Mouse (Mus musculus) liver, postnatal 0 days (tissue): ENCODE results near the gene Fcgrt. TPM values are rescaled to one million over a fixed set of nuclear protein-coding genes. Genes with fewer than 3 reads are reported as not detected.

Experiments used
- ATAC-seq: fragments of 200-750 bp; cut with Nextera tagmentation; 2 replicates; pipeline ENCODE4 v1.8.0; 2017; ENCODE audit warnings: mild to moderate bottlenecking, moderate library complexity
- DNase-seq: peaks from one replicate; pipeline ENCODE4 v3.0.0-alpha.2; 2016
- H3K27ac ChIP-seq: fragments of 300-500 bp; sonication (generic); 2 replicates; pipeline ENCODE4 v1.5.1; 2014; ENCODE audit warnings: antibody characterized with exemption, moderate library complexity, mild to moderate bottlenecking, low read depth
- H3K27me3 ChIP-seq: fragments of 300-500 bp; sonication (generic); 2 replicates; pipeline ENCODE4 v1.6.1; 2014; ENCODE audit warnings: low read length, control low read depth, mixed read lengths; ENCODE audit not compliant: insufficient read depth
- H3K36me3 ChIP-seq: fragments of 300-500 bp; sonication (generic); replicated peaks from 2 replicates; pipeline ENCODE4 v1.6.1; 2014; ENCODE audit warnings: mild to moderate bottlenecking, control low read depth, low read length, moderate library complexity, mixed read lengths; ENCODE audit not compliant: insufficient read depth
- H3K4me1 ChIP-seq: fragments of 300-500 bp; sonication (generic); 2 replicates; pipeline ENCODE4 v1.6.1; 2014; ENCODE audit warnings: antibody characterized with exemption, mild to moderate bottlenecking, control low read depth; ENCODE audit not compliant: insufficient read depth
- H3K4me2 ChIP-seq: fragments of 300-500 bp; sonication (generic); 2 replicates; pipeline ENCODE4 v1.6.1; 2014; ENCODE audit warnings: low read depth, mild to moderate bottlenecking, low read length, moderate library complexity, mixed read lengths
- H3K4me3 ChIP-seq: fragments of 300-500 bp; sonication (generic); 2 replicates; pipeline ENCODE4 v1.5.1; 2014; ENCODE audit warnings: low read depth, low read length
- H3K9ac ChIP-seq: fragments of 300-500 bp; sonication (generic); replicated peaks from 2 replicates; pipeline ENCODE4 v1.6.1; 2014; ENCODE audit warnings: mild to moderate bottlenecking, moderate library complexity
- H3K9me3 ChIP-seq: fragments of 300-500 bp; sonication (generic); 2 replicates; pipeline ENCODE4 v1.6.1; 2016; ENCODE audit warnings: mild to moderate bottlenecking, control low read depth, low read length, mixed read lengths
- CTCF ChIP-seq: sonication (generic); IDR thresholded peaks from 2 replicates; pipeline ENCODE4 v1.5.1; 2016; ENCODE audit warnings: antibody characterized with exemption, low read depth
- EP300 ChIP-seq: IDR thresholded peaks from 2 replicates; pipeline ENCODE4 v1.6.1; 2016; ENCODE audit warnings: antibody characterized with exemption, low read depth, mild to moderate bottlenecking
- WGBS: fragments of 180-500 bp; shearing (Covaris S2); extraction: QIAGEN DNeasy Blood & Tissue Kit; methylation state at CpG from one replicate; pipeline ENCODE4 v1.1.7; 2014; ENCODE audit not compliant: insufficient replicate concordance; 5-methylcytosine and 5-hydroxymethylcytosine counted together
- polyA plus RNA-seq: library from polyadenylated mRNA; unstranded; fragments of >200 nt; fragmentation: Nextera tagmentation; extraction: Ambion mirVana; gene quantifications from 2 replicates; pipeline ENCODE4 v1.2.1, GENCODE M21; 2015

The Fcgrt gene
- polyA plus RNA-seq, 1 experiment from 2014 or later, result 150 TPM

DNA sequence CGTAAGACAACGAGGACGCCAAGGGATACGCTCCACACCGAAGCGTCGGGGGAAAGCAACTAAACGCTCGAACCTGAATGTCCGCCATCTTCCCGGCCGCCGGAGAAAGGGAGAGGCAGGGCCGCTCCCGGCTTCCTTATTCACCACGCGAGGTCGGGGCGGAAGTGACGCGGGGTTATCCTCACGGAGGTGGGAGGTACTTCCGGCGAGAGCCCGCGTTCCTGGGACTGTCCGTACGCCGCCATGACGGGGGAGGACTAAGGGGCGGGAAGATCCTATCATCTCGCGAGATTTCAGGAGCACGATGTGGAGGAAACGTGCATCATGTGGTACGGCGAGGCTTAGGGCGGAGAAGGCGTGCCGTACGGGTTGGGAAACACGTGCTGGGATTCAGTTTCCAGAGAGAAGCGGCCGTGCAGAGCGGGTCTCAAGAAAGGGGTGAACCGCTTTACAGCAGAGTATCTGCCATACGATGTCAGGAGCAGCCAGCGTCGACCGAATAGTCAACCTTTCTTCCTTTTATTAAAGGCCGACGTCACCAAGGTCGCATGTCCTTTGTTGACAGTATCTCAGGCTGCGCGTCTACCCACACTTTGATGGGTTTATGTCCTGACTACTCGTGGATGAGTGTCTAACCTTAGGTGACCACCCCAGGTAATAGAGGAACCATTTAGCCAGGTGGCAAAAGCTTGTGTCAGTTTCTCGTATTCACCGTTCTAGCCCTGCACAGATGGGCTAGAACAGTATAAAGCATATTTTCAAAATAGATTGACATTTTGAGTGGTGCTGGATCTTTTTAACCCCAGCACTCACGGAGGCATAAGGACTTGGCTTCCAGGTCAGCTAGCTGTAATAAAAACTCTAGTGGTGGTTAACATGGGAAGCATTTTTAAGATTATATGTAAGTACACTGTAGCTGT, 20.8 kb upstream of the Fcgrt start, which contains the start of gene Rps11:
Gene Rps11 (minus strand): TSS at position 216 of the 920 bp plus-strand sequence.
- peak; percentile 78 for ATAC-seq
- Histone ChIP-seq H3K4me1 (peaks cover 55% of the 10 kb centered on the region), H3K27me3 (no peaks in the 10 kb centered on the region), H3K4me3 (peak within 1 kb of the TSS; percentile 78), H3K9ac (peak within 1 kb of the TSS; percentile 93), H3K36me3 (peaks cover 56% of the 10 kb centered on the region), H3K27ac (peak within 1 kb of the TSS; percentile 89), H3K4me2 (peak within 1 kb of the TSS; percentile 89), H3K9me3 (no peaks in the 10 kb centered on the region)
- peak; percentile 99 for DNase-seq
- TF ChIP-seq CTCF (no peak), EP300 (peak; percentile 79)
- WGBS, result under 1% methylated on average over 59 of the region's 59 CpGs

DNA sequence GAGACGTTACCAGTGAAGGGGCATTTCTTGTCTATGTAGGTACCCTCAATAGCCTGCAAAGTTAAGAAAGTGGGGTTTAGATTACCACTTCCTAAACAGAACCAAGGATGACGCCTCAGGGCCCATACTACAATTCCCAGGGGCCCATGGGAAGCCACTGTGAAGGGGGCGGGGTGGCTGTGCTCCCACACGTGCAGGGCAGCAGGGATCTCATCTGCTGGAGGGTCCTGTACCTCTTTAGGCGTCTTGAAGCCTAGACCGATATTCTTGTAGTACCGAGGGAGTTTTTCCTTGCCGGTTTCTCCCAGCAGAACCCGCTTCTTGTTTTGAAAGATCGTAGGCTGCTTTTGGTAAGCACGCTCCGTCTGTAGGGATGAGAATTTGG, 19.5 kb upstream of the Fcgrt start:
- H3K9me3 ChIP-seq, result no peaks in the 10 kb centered on the region
- H3K4me3 ChIP-seq, result peak overlapping the region; percentile 78
- H3K9ac ChIP-seq, result peak overlapping the region; percentile 93
- peak; percentile 72 for DNase-seq
- peak overlapping the region; percentile 89 for H3K27ac ChIP-seq
- WGBS, result 12% methylated on average over 12 of the region's 12 CpGs
- no peak for ATAC-seq
- H3K36me3 ChIP-seq, result peaks cover 56% of the 10 kb centered on the region
- TF ChIP-seq EP300, result no peak
- TF ChIP-seq CTCF, result no peak
- H3K4me2 ChIP-seq, result peak overlapping the region; percentile 89
- H3K27me3 ChIP-seq, result no peaks in the 10 kb centered on the region
- peaks cover 50% of the 10 kb centered on the region for H3K4me1 ChIP-seq

- H3K4me3 ChIP-seq, result peak overlapping the region; percentile 78
- H3K36me3 ChIP-seq, result peaks cover 56% of the 10 kb centered on the region
- H3K27me3 ChIP-seq, result no peaks in the 10 kb centered on the region
- H3K9ac ChIP-seq, result peak overlapping the region; percentile 93
- peak overlapping the region; percentile 25; the same call in 1 of the 2 replicates for H3K27ac ChIP-seq
- no peak for DNase-seq
- no peaks in the 10 kb centered on the region for H3K9me3 ChIP-seq
- 70% methylated on average over 15 of the region's 15 CpGs for WGBS
- H3K4me2 ChIP-seq, result peak overlapping the region; percentile 89
- H3K4me1 ChIP-seq, result peaks cover 50% of the 10 kb centered on the region
- no peak for ATAC-seq
- TF ChIP-seq EP300 (no peak), CTCF (no peak)
Measured at GRCm38 (mm10) chr7:45122561-45123185, 19.0 kb upstream of the Fcgrt start.

- peaks cover 53% of the 10 kb centered on the region for H3K36me3 ChIP-seq
- no peak overlapping the region for H3K27ac ChIP-seq
- no peak overlapping the region for H3K4me3 ChIP-seq
- ATAC-seq (no peak), DNase-seq (no peak)
- no peaks in the 10 kb centered on the region for H3K9me3 ChIP-seq
- peaks cover 45% of the 10 kb centered on the region for H3K4me1 ChIP-seq
- peak overlapping the region; percentile 27; the same call in 1 of the 2 replicates for H3K4me2 ChIP-seq
- peak overlapping the region; percentile 35; the same call in 1 of the 2 replicates for H3K9ac ChIP-seq
- no peaks in the 10 kb centered on the region for H3K27me3 ChIP-seq
- no peak for TF ChIP-seq CTCF
- TF ChIP-seq EP300, result no peak
Measured at GRCm38 (mm10) chr7:45121966-45122365, 18.3 kb upstream of the Fcgrt start.

- peaks cover 47% of the 10 kb centered on the region for H3K36me3 ChIP-seq
- ATAC-seq (no peak), DNase-seq (peak; percentile 49)
- no peaks in the 10 kb centered on the region for H3K27me3 ChIP-seq
- H3K9me3 ChIP-seq, result no peaks in the 10 kb centered on the region
- no peak overlapping the region for H3K4me3 ChIP-seq
- no peak for TF ChIP-seq CTCF
- no peak for TF ChIP-seq EP300
- H3K4me2 ChIP-seq, result peak overlapping the region; percentile 27; the same call in 1 of the 2 replicates
- peaks cover 39% of the 10 kb centered on the region for H3K4me1 ChIP-seq
- WGBS, result 40% methylated on average over 8 of the region's 8 CpGs
- no peak overlapping the region for H3K27ac ChIP-seq
- H3K9ac ChIP-seq, result no peak overlapping the region; the same call in 1 of the 2 replicates
Measured at GRCm38 (mm10) chr7:45121404-45121803, 17.8 kb upstream of the Fcgrt start.
